Mouse (Mus musculus): ENCODE data around the gene Vmn2r110. TPM values are rescaled to one million over a fixed set of nuclear protein-coding genes. Genes with fewer than 3 reads are reported as not detected.

Vmn2r110 gene
- polyA plus RNA-seq (2016; fragmentation: Nextera tagmentation; extraction: Ambion mirVana): not detected in 2 replicates

- H3K27ac ChIP-seq: no peak within 1 kb of the TSS
- no peaks in the 10 kb centered on the region for H3K27me3 ChIP-seq (ENCODE audit: low read depth, poor library complexity, severe bottlenecking)
- DNase-seq (ENCODE audit: low spot score): no peak
- no peaks in the 10 kb centered on the region for H3K4me1 ChIP-seq
- no peak within 1 kb of the TSS for H3K4me3 ChIP-seq
- H3K9me3 ChIP-seq (replicated peaks): no peaks in the 10 kb centered on the region
- 45% methylated on average over 1 of the region's 1 CpGs for WGBS
- no peaks in the 10 kb centered on the region for H3K36me3 ChIP-seq
These were observed at the start of gene Vmn2r110 for GRCm38 (mm10) chr17:20596323-20596722. Vmn2r110 (minus strand) TSS chr17:20596423.

DNA sequence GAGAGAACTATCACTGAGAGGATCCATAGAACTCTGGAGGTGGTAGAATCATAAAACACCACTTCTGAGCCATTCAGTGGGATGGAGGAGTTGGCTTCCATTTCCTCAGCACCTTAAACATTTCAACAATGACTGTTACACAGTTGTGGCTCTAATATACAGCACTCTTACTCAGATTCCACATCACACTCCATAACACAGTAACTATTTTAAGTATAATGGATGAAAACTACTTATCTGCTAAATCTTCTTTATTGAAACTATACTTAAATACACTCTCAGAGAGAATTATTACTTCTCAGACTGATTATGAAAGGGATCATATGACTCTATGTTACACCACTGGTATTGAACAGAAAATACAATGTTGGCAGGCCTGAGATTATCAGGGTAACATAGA, 28.6 kb upstream of the Vmn2r110 start, which contains the start of gene Fpr-rs3:
TSS of gene Fpr-rs3 (minus strand) at position 101 of the 400 bp plus-strand sequence.
- 0 out of 2 replicates have a peak, but pooled peaks cover 1% of the 10 kb centered on the region for H3K9me3 ChIP-seq (replicated peaks)
- no peaks in the 10 kb centered on the region for H3K36me3 ChIP-seq
- H3K27ac ChIP-seq: no peak within 1 kb of the TSS
- DNase-seq (ENCODE audit: low spot score): no peak
- H3K4me1 ChIP-seq: no peaks in the 10 kb centered on the region
- H3K27me3 ChIP-seq (ENCODE audit: low read depth, poor library complexity, severe bottlenecking): no peaks in the 10 kb centered on the region
- H3K4me3 ChIP-seq: no peak within 1 kb of the TSS

DNA sequence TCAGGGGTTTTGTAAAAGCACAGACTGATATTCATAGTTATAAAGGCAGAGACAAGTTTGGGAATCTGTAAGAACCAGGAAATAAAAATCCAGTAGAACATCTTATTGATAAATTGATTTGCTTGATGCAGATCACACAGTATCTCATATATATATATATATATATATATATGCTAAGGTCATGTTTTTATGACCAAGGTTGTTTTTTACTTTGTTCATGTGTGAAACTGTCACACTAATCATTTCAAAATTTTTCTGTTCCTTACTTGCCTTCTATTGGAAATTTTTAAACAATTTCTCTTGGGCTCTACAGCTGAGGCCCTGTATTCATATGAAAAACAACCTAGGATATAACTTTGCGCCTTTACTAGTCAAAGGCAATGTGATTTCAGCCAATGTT, 31.6 kb downstream of the Vmn2r110 start, which contains the start of gene Vmn2r109:
TSS of gene Vmn2r109 (minus strand) at position 101 of the 400 bp plus-strand sequence.
- WGBS: 92% methylated on average over 1 of the region's 1 CpGs
- no peak for DNase-seq (ENCODE audit: low spot score)
- H3K4me1 ChIP-seq: no peaks in the 10 kb centered on the region
- no peak within 1 kb of the TSS for H3K4me3 ChIP-seq
- no peaks in the 10 kb centered on the region for H3K9me3 ChIP-seq (replicated peaks)
- H3K27ac ChIP-seq: no peak within 1 kb of the TSS
- H3K27me3 ChIP-seq (ENCODE audit: low read depth, poor library complexity, severe bottlenecking): no peaks in the 10 kb centered on the region
- no peaks in the 10 kb centered on the region for H3K36me3 ChIP-seq

Other genes starting within 250 kb of the Vmn2r110 start
- gene Vmn1r224, start 182.3 kb downstream of the Vmn2r110 start, polyA plus RNA-seq (2016; fragmentation: Nextera tagmentation; extraction: Ambion mirVana): not detected in 2 replicates
- gene Vmn2r108, start 115.1 kb downstream of the Vmn2r110 start, polyA plus RNA-seq (2016; fragmentation: Nextera tagmentation; extraction: Ambion mirVana): not detected in 2 replicates
- gene Vmn1r225, start 98.3 kb downstream of the Vmn2r110 start, polyA plus RNA-seq (2016; fragmentation: Nextera tagmentation; extraction: Ambion mirVana): not detected in 2 replicates
- gene Vmn2r109, start 31.7 kb downstream of the Vmn2r110 start, polyA plus RNA-seq (2016; fragmentation: Nextera tagmentation; extraction: Ambion mirVana): not detected in 2 replicates
- gene Fpr-rs3, start 28.5 kb upstream of the Vmn2r110 start, polyA plus RNA-seq (2016; fragmentation: Nextera tagmentation; extraction: Ambion mirVana): not detected in 2 replicates
- gene Vmn1r226, start 86.4 kb upstream of the Vmn2r110 start, polyA plus RNA-seq (2016; fragmentation: Nextera tagmentation; extraction: Ambion mirVana): not detected in 2 replicates
- not detected in 2 replicates for gene Vmn1r227, start 133.4 kb upstream of the Vmn2r110 start, polyA plus RNA-seq (2016; fragmentation: Nextera tagmentation; extraction: Ambion mirVana)
- not detected in 2 replicates for gene Vmn1r228, start 189.7 kb upstream of the Vmn2r110 start, polyA plus RNA-seq (2016; fragmentation: Nextera tagmentation; extraction: Ambion mirVana)
- not detected in 2 replicates for gene Vmn1r229, start 215.1 kb upstream of the Vmn2r110 start, polyA plus RNA-seq (2016; fragmentation: Nextera tagmentation; extraction: Ambion mirVana)
- gene Vmn1r230, start 244.0 kb upstream of the Vmn2r110 start, polyA plus RNA-seq (2016; fragmentation: Nextera tagmentation; extraction: Ambion mirVana): not detected in 2 replicates